Mouse (Mus musculus) adrenal gland, adult 10 weeks (tissue): ENCODE measurements around the gene Pdzd9. TPM values are rescaled to one million over a fixed set of nuclear protein-coding genes. Genes with fewer than 3 reads are reported as not detected.

Source experiments
- polyA plus RNA-seq: library from polyadenylated mRNA; stranded (reverse); fragments of 350-450 nt; fragmentation: Illumina TruSeq; extraction: RNeasy Lipid Tissue Mini Kit (QIAGEN cat#74804); gene quantifications from one replicate; pipeline ENCODE4 v1.2.3, GENCODE M21; 2014; ENCODE audit warnings: low read depth, low replicate concordance

Gene Pdzd9
- polyA plus RNA-seq: not detected

GRCm38 (mm10) chr7:120670153-120670875 is at the start of gene Pdzd9:
Gene Pdzd9 (minus strand): TSS chr7:120670343.

GRCm38 (mm10) chr7:120677001-120677643 is 7.0 kb upstream of the Pdzd9 start, which contains the start of gene Mosmo:
Gene Mosmo (plus strand): TSS chr7:120677618.

GRCm38 (mm10) chr7:120634711-120635361 is 35.3 kb downstream of the Pdzd9 start, which contains the start of gene Uqcrc2:
Gene Uqcrc2 (plus strand): TSS chr7:120635176.

Other genes with a start within 250 kb of the Pdzd9 start
- gene Uqcrc2, start 35.2 kb downstream of the Pdzd9 start, polyA plus RNA-seq: 625 TPM
- 91.0 TPM for gene Mosmo, start 7.3 kb upstream of the Pdzd9 start, polyA plus RNA-seq
- 0.52 TPM for gene Vwa3a, start 69.0 kb upstream of the Pdzd9 start, polyA plus RNA-seq
- gene Gm5737, start 142.0 kb upstream of the Pdzd9 start, polyA plus RNA-seq: not detected
- 5.6 TPM for gene Eef2k, start 172.5 kb upstream of the Pdzd9 start, polyA plus RNA-seq
- 10.3 TPM for gene Polr3e, start 247.4 kb upstream of the Pdzd9 start, polyA plus RNA-seq